Mouse (Mus musculus): Measurements from ENCODE around the gene Arl6ip5. TPM values are rescaled to one million over a fixed set of nuclear protein-coding genes. Genes with fewer than 3 reads are reported as not detected.

The Arl6ip5 gene
- polyA plus RNA-seq, 1 experiment from 2014 or later = 78.3 TPM

- Histone ChIP-seq H3K9me3 (ENCODE audit: control insufficient read depth, low read length) (no peaks in the 10 kb centered on the region), H3K4me2 (ENCODE audit: low read depth, low read length) (no peak overlapping the region), H3K4me3 (ENCODE audit: low read depth, low read length) (no peak overlapping the region), H3K9ac (ENCODE audit: low read depth, low read length) (no peak overlapping the region), H3K27ac (replicated peaks; ENCODE audit: low read depth, low read length) (no peak overlapping the region), H3K27me3 (replicated peaks; ENCODE audit: control insufficient read depth, insufficient read depth, low read length) (no peaks in the 10 kb centered on the region), H3K36me3 (ENCODE audit: control insufficient read depth, insufficient read depth, low read length) (no peaks in the 10 kb centered on the region), H3K4me1 (ENCODE audit: control insufficient read depth, insufficient read depth, low read length) (peaks cover 21% of the 10 kb centered on the region)
- 86% methylated on average over 2 of the region's 5 CpGs for WGBS
- ATAC-seq (ENCODE audit: low read depth) (no peak), DNase-seq (ENCODE audit: low spot score) (no peak)
Observed at GRCm38 (mm10) chr6:97220672-97221071, 10.2 kb downstream of the Arl6ip5 start.

DNA sequence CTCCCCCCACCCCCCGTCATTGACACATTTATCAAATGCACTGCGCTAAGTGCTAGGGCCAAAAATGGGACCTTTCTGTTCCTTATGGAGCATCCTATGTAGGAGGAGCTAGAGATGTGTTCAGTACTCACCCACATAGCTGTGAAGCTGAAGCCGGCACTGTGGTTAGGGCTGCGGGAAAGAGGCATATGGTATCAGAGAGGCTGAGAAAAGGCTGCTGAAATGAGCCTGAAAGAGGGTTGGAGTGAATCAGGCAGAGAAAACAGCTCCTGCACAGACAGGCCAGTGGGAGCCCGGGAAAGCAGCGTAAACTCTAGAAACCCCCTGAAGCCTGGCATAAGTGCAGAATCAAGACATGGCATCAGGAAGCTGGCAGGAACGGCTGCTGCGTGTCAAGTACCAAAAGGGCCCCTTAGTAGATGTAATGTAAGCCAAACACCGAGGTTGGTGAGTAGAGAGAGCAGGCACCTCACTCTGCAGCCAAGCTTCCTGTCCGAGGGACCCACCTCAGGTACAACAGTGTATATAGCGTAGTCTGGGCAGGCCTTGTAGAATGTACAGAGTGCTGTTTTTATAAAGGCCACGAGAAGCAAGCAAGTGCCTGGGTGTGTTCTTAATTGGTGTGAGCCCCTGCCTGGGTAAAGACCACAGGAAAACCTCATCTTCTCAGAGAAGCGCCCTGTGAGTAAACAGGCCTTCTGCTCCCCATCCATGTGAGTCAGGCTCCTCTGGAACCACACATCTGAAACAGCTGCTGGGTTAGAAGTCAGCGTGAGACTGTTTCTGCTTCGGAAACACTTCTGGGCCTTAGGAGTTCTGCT, 10.9 kb downstream of the Arl6ip5 start:
- 0 out of 2 replicates have a peak overlapping the region, but pooled peaks have one; percentile 7 for H3K9ac ChIP-seq (ENCODE audit: low read depth, low read length)
- H3K27me3 ChIP-seq (replicated peaks; ENCODE audit: control insufficient read depth, insufficient read depth, low read length) = no peaks in the 10 kb centered on the region
- no peaks in the 10 kb centered on the region for H3K9me3 ChIP-seq (ENCODE audit: control insufficient read depth, low read length)
- peak overlapping the region; percentile 8; the same call in 1 of the 2 replicates for H3K4me2 ChIP-seq (ENCODE audit: low read depth, low read length)
- WGBS = 48% methylated on average over 15 of the region's 15 CpGs
- peak overlapping the region; percentile 54 for H3K27ac ChIP-seq (replicated peaks; ENCODE audit: low read depth, low read length)
- H3K4me3 ChIP-seq (ENCODE audit: low read depth, low read length) = no peak overlapping the region
- DNase-seq (ENCODE audit: low spot score) (peak; percentile 32), ATAC-seq (ENCODE audit: low read depth) (peak; percentile 23; the same call in 1 of the 2 replicates)
- no peaks in the 10 kb centered on the region for H3K36me3 ChIP-seq (ENCODE audit: control insufficient read depth, insufficient read depth, low read length)
- H3K4me1 ChIP-seq (ENCODE audit: control insufficient read depth, insufficient read depth, low read length) = peaks cover 21% of the 10 kb centered on the region

DNA sequence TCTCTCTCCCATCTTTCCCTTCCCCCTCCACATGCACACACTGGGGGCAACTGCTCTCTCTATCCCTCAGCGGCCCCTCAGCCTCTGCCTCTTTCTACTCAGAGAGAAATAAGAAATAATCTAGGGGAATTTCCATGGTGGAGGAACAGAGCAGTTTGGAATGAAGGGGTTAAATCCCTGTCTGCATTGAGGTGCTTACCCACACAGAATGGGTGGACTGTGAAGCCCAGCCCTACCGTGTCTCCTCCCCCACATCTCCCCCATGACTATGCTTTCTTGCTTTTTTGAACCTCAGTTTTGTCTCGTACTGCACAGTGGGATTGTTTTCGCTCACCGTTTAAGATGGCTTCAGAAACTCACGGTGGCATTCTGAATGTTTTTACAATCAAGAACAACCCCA, 11.8 kb downstream of the Arl6ip5 start:
- no peaks in the 10 kb centered on the region for H3K36me3 ChIP-seq (ENCODE audit: control insufficient read depth, insufficient read depth, low read length)
- H3K4me2 ChIP-seq (ENCODE audit: low read depth, low read length) = no peak overlapping the region
- 44% methylated on average over 6 of the region's 6 CpGs for WGBS
- DNase-seq (ENCODE audit: low spot score) (peak; percentile 18), ATAC-seq (ENCODE audit: low read depth) (no peak)
- no peaks in the 10 kb centered on the region for H3K9me3 ChIP-seq (ENCODE audit: control insufficient read depth, low read length)
- H3K9ac ChIP-seq (ENCODE audit: low read depth, low read length) = no peak overlapping the region
- peak overlapping the region; percentile 54 for H3K27ac ChIP-seq (replicated peaks; ENCODE audit: low read depth, low read length)
- no peak overlapping the region for H3K4me3 ChIP-seq (ENCODE audit: low read depth, low read length)
- H3K4me1 ChIP-seq (ENCODE audit: control insufficient read depth, insufficient read depth, low read length) = peaks cover 21% of the 10 kb centered on the region
- H3K27me3 ChIP-seq (replicated peaks; ENCODE audit: control insufficient read depth, insufficient read depth, low read length) = no peaks in the 10 kb centered on the region

GRCm38 (mm10) chr6:97222931-97223467, 12.5 kb downstream of the Arl6ip5 start:
- peak; percentile 86 for DNase-seq (ENCODE audit: low spot score)
- Histone ChIP-seq H3K27me3 (replicated peaks; ENCODE audit: control insufficient read depth, insufficient read depth, low read length) (no peaks in the 10 kb centered on the region), H3K36me3 (ENCODE audit: control insufficient read depth, insufficient read depth, low read length) (no peaks in the 10 kb centered on the region), H3K4me1 (ENCODE audit: control insufficient read depth, insufficient read depth, low read length) (peaks cover 21% of the 10 kb centered on the region), H3K9me3 (ENCODE audit: control insufficient read depth, low read length) (no peaks in the 10 kb centered on the region), H3K4me2 (ENCODE audit: low read depth, low read length) (peak overlapping the region; percentile 1; the same call in 1 of the 2 replicates), H3K27ac (replicated peaks; ENCODE audit: low read depth, low read length) (peak overlapping the region; percentile 54), H3K4me3 (ENCODE audit: low read depth, low read length) (no peak overlapping the region), H3K9ac (ENCODE audit: low read depth, low read length) (no peak overlapping the region)
- WGBS = 43% methylated on average over 5 of the region's 5 CpGs
- peak; percentile 54; the same call in 1 of the 2 replicates for ATAC-seq (ENCODE audit: low read depth)

GRCm38 (mm10) chr6:97223566-97223965, 13.1 kb downstream of the Arl6ip5 start:
- DNase-seq (ENCODE audit: low spot score) (peak; percentile 30), ATAC-seq (ENCODE audit: low read depth) (no peak)
- whole genome bisulfite sequencing = 77% methylated on average over 4 of the region's 4 CpGs
- Histone ChIP-seq H3K4me1 (ENCODE audit: control insufficient read depth, insufficient read depth, low read length) (peaks cover 21% of the 10 kb centered on the region), H3K27ac (replicated peaks; ENCODE audit: low read depth, low read length) (peak overlapping the region; percentile 53), H3K9ac (ENCODE audit: low read depth, low read length) (no peak overlapping the region), H3K9me3 (ENCODE audit: control insufficient read depth, low read length) (no peaks in the 10 kb centered on the region), H3K36me3 (ENCODE audit: control insufficient read depth, insufficient read depth, low read length) (no peaks in the 10 kb centered on the region), H3K27me3 (replicated peaks; ENCODE audit: control insufficient read depth, insufficient read depth, low read length) (no peaks in the 10 kb centered on the region), H3K4me3 (ENCODE audit: low read depth, low read length) (no peak overlapping the region), H3K4me2 (ENCODE audit: low read depth, low read length) (no peak overlapping the region)

GRCm38 (mm10) chr6:97224505-97224904, 14.0 kb downstream of the Arl6ip5 start:
- Histone ChIP-seq H3K27ac (replicated peaks; ENCODE audit: low read depth, low read length) (no peak overlapping the region), H3K9ac (ENCODE audit: low read depth, low read length) (no peak overlapping the region), H3K4me2 (ENCODE audit: low read depth, low read length) (no peak overlapping the region), H3K36me3 (ENCODE audit: control insufficient read depth, insufficient read depth, low read length) (peaks cover 6% of the 10 kb centered on the region), H3K27me3 (replicated peaks; ENCODE audit: control insufficient read depth, insufficient read depth, low read length) (no peaks in the 10 kb centered on the region), H3K9me3 (ENCODE audit: control insufficient read depth, low read length) (no peaks in the 10 kb centered on the region), H3K4me1 (ENCODE audit: control insufficient read depth, insufficient read depth, low read length) (peaks cover 21% of the 10 kb centered on the region), H3K4me3 (ENCODE audit: low read depth, low read length) (no peak overlapping the region)
- 93% methylated on average over 8 of the region's 8 CpGs for WGBS
- ATAC-seq (ENCODE audit: low read depth) (no peak), DNase-seq (ENCODE audit: low spot score) (no peak)

DNA sequence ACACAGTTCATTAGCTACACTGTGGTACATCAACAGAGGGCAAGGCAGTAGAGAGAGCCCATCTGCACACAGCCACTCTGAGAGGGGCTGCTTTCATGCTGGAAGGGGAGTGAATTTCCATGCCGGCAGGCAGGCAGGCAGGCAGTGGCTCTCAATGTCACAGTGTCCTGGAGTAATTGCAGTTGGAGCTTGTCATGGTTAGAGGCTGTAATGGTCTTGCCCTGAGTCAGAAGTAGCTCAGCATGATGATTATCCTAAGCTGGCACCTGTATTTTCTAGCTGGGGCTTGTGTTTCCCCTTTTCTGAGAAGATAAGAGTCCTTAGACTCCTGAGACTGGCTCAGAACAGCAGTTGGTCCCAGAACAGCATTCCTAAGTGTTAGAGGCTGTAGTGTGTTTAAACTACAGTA, 15.6 kb downstream of the Arl6ip5 start:
- Histone ChIP-seq H3K4me3 (ENCODE audit: low read depth, low read length) (no peak overlapping the region), H3K9me3 (ENCODE audit: control insufficient read depth, low read length) (no peaks in the 10 kb centered on the region), H3K4me1 (ENCODE audit: control insufficient read depth, insufficient read depth, low read length) (peaks cover 19% of the 10 kb centered on the region), H3K27ac (replicated peaks; ENCODE audit: low read depth, low read length) (no peak overlapping the region), H3K9ac (ENCODE audit: low read depth, low read length) (no peak overlapping the region), H3K36me3 (ENCODE audit: control insufficient read depth, insufficient read depth, low read length) (peaks cover 17% of the 10 kb centered on the region), H3K4me2 (ENCODE audit: low read depth, low read length) (no peak overlapping the region), H3K27me3 (replicated peaks; ENCODE audit: control insufficient read depth, insufficient read depth, low read length) (no peaks in the 10 kb centered on the region)
- no peak for ATAC-seq (ENCODE audit: low read depth)
- no peak for DNase-seq (ENCODE audit: low spot score)
- 15% methylated on average over 1 of the region's 1 CpGs for WGBS

DNA sequence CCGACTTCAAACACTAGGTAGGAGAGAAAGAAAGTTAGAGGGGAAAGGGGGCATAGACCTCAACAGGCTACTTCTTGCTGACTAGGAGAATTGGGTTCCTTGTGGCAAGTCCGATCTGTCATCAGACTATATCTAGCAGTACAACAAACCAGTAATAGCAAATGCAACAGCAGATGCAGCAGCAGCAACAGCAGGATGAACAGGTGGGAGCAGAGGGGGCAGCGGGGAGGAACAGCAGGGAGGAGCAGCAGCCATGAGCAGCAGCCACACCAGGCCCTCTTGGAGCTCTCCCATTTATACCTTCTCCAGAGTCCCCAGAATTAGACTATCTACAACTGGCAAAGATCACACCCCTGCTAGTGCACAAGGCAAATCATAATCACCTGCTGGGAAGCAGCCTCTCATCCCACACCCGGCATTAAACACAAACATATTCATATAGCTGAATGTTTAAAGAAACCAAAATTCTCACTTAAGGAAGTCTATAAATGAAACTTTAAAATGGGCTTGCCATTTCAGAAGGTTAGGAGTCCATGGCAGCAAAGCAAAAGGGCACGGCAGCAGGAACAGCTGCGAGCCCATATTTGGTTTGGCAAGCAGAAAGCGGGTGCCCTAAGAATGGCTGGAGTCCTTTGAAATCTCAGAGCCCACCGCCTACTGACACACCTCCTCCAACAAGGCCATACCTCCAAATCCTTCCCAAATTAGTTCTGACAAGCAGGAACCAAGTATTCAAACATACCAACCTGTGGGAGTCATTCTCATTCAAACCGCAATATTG, 16.8 kb downstream of the Arl6ip5 start:
- Histone ChIP-seq H3K9ac (ENCODE audit: low read depth, low read length) (no peak overlapping the region), H3K4me3 (ENCODE audit: low read depth, low read length) (no peak overlapping the region), H3K27ac (replicated peaks; ENCODE audit: low read depth, low read length) (no peak overlapping the region), H3K9me3 (ENCODE audit: control insufficient read depth, low read length) (no peaks in the 10 kb centered on the region), H3K27me3 (replicated peaks; ENCODE audit: control insufficient read depth, insufficient read depth, low read length) (no peaks in the 10 kb centered on the region), H3K4me1 (ENCODE audit: control insufficient read depth, insufficient read depth, low read length) (peaks cover 8% of the 10 kb centered on the region), H3K4me2 (ENCODE audit: low read depth, low read length) (no peak overlapping the region), H3K36me3 (ENCODE audit: control insufficient read depth, insufficient read depth, low read length) (peaks cover 29% of the 10 kb centered on the region)
- WGBS = 91% methylated on average over 9 of the region's 9 CpGs
- no peak for ATAC-seq (ENCODE audit: low read depth)
- DNase-seq (ENCODE audit: low spot score) = peak; percentile 22

Data from embryonic facial prominence, embryonic 14.5 days (tissue).